Mouse (Mus musculus): ENCODE data around the gene Syk. TPM values are rescaled to one million over a fixed set of nuclear protein-coding genes. Genes with fewer than 3 reads are reported as not detected.

Gene Syk
- polyA plus RNA-seq, 1 experiment from 2014 or later, result 6.8 TPM

DNA sequence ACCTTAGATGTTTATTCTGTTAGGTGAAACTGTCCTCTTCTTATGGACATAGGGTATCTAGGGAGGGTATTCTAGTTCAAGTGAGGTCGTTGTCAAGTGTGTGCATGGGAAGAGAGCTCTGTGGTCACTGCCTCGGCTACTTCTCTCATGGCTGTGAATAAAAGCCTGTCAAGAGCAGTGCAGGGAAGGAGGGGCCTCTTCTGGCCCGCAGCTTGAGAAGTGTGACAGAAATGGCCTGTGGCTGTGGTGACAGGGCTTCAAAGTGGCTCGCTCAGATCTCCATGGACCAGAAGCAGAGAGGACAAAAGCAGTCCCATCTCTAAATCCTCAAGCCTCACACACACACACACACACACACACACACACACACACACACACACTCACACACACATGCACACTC, 5.0 kb upstream of the Syk start:
- peak overlapping the region; percentile 62; the same call in 1 of the 2 replicates for H3K27ac ChIP-seq (ENCODE audit: low read depth)
- ATAC-seq, result no peak
- 18% methylated on average over 4 of the region's 4 CpGs for WGBS (ENCODE audit: insufficient replicate concordance)

DNA sequence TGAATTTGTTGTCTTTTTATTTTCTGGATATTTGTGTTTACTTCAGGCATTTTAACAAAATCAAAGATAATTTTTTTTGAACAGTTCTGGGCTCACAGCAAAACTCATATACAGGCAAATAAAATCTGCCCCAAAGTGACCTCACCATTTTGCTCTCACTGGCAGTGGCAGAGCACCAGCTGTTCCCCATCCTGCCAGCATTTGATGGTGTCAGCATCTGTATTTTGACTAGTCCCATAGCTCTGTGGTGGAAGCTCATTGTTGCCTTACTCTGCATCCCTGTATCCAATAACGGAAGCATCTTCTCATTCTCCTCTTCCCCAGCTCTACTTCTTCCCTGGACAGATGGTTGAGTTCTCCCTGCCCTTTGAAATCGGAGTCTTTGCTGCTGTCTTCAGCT, 4.2 kb upstream of the Syk start:
- WGBS (ENCODE audit: insufficient replicate concordance), result 71% methylated on average over 2 of the region's 2 CpGs
- no peak for ATAC-seq

More for the DNA sequence above, 5.0 kb upstream of the Syk start:
- H3K9ac ChIP-seq (replicated peaks), result no peak overlapping the region
- H3K9me3 ChIP-seq (ENCODE audit: low read length), result no peaks in the 10 kb centered on the region
- peaks cover 5% of the 10 kb centered on the region; the same call in 1 of the 2 replicates for H3K27me3 ChIP-seq (ENCODE audit: insufficient read depth, low read length)
- DNase-seq, result no peak
- no peak overlapping the region for H3K4me3 ChIP-seq (ENCODE audit: low read depth, low read length)
- peaks cover 10% of the 10 kb centered on the region for H3K4me1 ChIP-seq (ENCODE audit: insufficient read depth)
- no peaks in the 10 kb centered on the region for H3K36me3 ChIP-seq (replicated peaks; ENCODE audit: insufficient read depth, low read length)
- H3K4me2 ChIP-seq (ENCODE audit: low read depth, low read length), result no peak overlapping the region
- TF ChIP-seq EP300 (IDR thresholded peaks at IDR 0.05; ENCODE audit: low read depth) (no peak), CTCF (IDR thresholded peaks at IDR 0.05; ENCODE audit: low read depth) (no peak)

GRCm38 (mm10) chr13:52582506-52582877, 481 bp upstream of the Syk start:
- TF ChIP-seq EP300 (IDR thresholded peaks at IDR 0.05; ENCODE audit: low read depth), result no peak
- no peak for TF ChIP-seq CTCF (IDR thresholded peaks at IDR 0.05; ENCODE audit: low read depth)
- H3K9me3 ChIP-seq (ENCODE audit: low read length), result no peaks in the 10 kb centered on the region
- H3K36me3 ChIP-seq (replicated peaks; ENCODE audit: insufficient read depth, low read length), result no peaks in the 10 kb centered on the region
- peak overlapping the region; percentile 76 for H3K4me2 ChIP-seq (ENCODE audit: low read depth, low read length)
- ATAC-seq, result peak; percentile 48
- peaks cover 7% of the 10 kb centered on the region for H3K4me1 ChIP-seq (ENCODE audit: insufficient read depth)
- H3K27ac ChIP-seq (ENCODE audit: low read depth), result peak overlapping the region; percentile 93
- H3K9ac ChIP-seq (replicated peaks), result peak overlapping the region; percentile 73
- peaks cover 6% of the 10 kb centered on the region; the same call in 1 of the 2 replicates for H3K27me3 ChIP-seq (ENCODE audit: insufficient read depth, low read length)
- DNase-seq, result peak; percentile 41
- peak overlapping the region; percentile 65 for H3K4me3 ChIP-seq (ENCODE audit: low read depth, low read length)
- WGBS (ENCODE audit: insufficient replicate concordance), result 12% methylated on average over 9 of the region's 9 CpGs

More for the DNA sequence above, 4.2 kb upstream of the Syk start:
- no peak overlapping the region for H3K4me3 ChIP-seq (ENCODE audit: low read depth, low read length)
- no peaks in the 10 kb centered on the region for H3K36me3 ChIP-seq (replicated peaks; ENCODE audit: insufficient read depth, low read length)
- H3K4me2 ChIP-seq (ENCODE audit: low read depth, low read length), result no peak overlapping the region
- no peak for TF ChIP-seq CTCF (IDR thresholded peaks at IDR 0.05; ENCODE audit: low read depth)
- TF ChIP-seq EP300 (IDR thresholded peaks at IDR 0.05; ENCODE audit: low read depth), result no peak
- peaks cover 6% of the 10 kb centered on the region; the same call in 1 of the 2 replicates for H3K27me3 ChIP-seq (ENCODE audit: insufficient read depth, low read length)
- DNase-seq, result no peak
- no peak overlapping the region for H3K27ac ChIP-seq (ENCODE audit: low read depth)
- no peak overlapping the region for H3K9ac ChIP-seq (replicated peaks)
- peaks cover 10% of the 10 kb centered on the region for H3K4me1 ChIP-seq (ENCODE audit: insufficient read depth)
- H3K9me3 ChIP-seq (ENCODE audit: low read length), result no peaks in the 10 kb centered on the region

DNA sequence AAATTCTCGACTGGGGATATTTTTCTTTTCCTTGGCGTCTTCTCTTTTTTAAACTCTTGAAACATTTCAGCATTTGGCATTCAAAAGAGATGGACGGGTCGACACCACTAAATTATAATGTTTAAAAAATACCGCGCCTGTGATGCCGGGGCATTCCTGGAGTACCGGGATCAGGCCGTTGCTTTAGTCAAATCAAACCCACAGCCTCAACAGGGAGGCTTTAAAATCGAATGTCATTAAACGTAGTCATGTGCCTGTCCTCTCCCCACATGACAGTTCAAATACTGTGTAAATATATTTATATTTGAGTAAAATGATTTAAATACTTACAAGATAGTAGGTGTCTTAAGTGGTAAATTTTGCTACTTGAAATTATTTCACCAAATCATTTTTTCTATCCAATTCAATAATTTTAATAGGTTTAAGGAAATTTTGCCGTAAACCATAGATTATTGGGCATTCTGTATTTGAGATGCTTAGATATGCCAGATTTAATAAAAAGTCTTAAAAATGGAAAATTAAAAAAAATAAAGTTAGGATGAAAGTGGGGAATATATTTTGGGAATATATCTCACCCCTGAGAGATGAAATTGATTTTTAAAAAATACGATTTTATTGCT, 1.1 kb downstream of the Syk start:
- no peaks in the 10 kb centered on the region for H3K9me3 ChIP-seq (ENCODE audit: low read length)
- TF ChIP-seq CTCF (IDR thresholded peaks at IDR 0.05; ENCODE audit: low read depth) (no peak), EP300 (IDR thresholded peaks at IDR 0.05; ENCODE audit: low read depth) (no peak)
- ATAC-seq, result no peak
- H3K4me3 ChIP-seq (ENCODE audit: low read depth, low read length), result peak overlapping the region; percentile 65
- DNase-seq, result no peak
- H3K27me3 ChIP-seq (ENCODE audit: insufficient read depth, low read length), result peaks cover 6% of the 10 kb centered on the region; the same call in 1 of the 2 replicates
- WGBS (ENCODE audit: insufficient replicate concordance), result 13% methylated on average over 13 of the region's 13 CpGs
- H3K4me2 ChIP-seq (ENCODE audit: low read depth, low read length), result peak overlapping the region; percentile 76
- H3K9ac ChIP-seq (replicated peaks), result peak overlapping the region; percentile 73
- peak overlapping the region; percentile 93 for H3K27ac ChIP-seq (ENCODE audit: low read depth)
- H3K36me3 ChIP-seq (replicated peaks; ENCODE audit: insufficient read depth, low read length), result no peaks in the 10 kb centered on the region
- H3K4me1 ChIP-seq (ENCODE audit: insufficient read depth), result peaks cover 4% of the 10 kb centered on the region; the same call in 1 of the 2 replicates

DNA sequence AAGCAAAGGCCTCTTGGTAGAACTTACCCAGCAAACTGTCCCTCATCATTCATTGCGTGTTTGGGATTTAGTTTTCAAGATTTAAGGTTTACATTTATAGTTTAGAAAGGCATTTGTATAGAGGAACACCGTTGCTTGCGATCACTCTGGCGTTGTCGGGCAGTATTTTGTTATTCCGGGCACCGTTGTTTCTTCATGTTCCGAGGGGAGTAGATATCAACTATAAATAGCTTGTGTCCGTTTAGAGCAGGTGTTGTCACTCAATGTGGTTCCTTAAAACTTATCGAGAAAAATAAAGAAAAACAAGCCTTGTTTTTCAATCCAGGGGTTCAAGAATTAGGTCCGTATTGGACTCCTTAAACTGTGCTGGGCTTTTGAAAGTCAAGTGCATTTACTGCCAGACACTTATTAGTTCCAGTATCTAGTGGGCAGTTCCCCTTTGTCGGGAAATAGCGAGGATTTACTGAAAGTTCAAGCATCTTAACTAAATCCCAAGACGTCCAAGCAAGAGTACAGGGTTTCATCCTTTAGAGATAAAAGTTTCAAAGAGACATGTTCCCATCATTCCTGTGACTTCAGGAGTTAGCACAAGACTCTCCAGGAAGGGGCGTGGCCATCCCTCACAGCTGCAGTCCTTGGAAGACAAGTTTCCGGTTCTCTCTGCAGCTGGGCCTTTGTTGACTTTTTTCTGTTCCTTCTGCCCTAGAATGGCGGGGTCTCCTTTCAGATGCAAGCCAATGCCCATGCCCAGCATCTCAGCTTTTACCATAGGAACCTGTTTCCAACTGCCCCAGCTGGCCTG, 1.9 kb downstream of the Syk start:
- DNase-seq (peak; percentile 58), ATAC-seq (peak; percentile 24; the same call in 1 of the 2 replicates)
- peak overlapping the region; percentile 53 for H3K9ac ChIP-seq (replicated peaks)
- peak overlapping the region; percentile 58 for H3K4me2 ChIP-seq (ENCODE audit: low read depth, low read length)
- no peaks in the 10 kb centered on the region for H3K9me3 ChIP-seq (ENCODE audit: low read length)
- H3K27ac ChIP-seq (ENCODE audit: low read depth), result peak overlapping the region; percentile 82
- peaks cover 6% of the 10 kb centered on the region; the same call in 1 of the 2 replicates for H3K27me3 ChIP-seq (ENCODE audit: insufficient read depth, low read length)
- peaks cover 4% of the 10 kb centered on the region; the same call in 1 of the 2 replicates for H3K4me1 ChIP-seq (ENCODE audit: insufficient read depth)
- 26% methylated on average over 17 of the region's 17 CpGs for WGBS (ENCODE audit: insufficient replicate concordance)
- peak overlapping the region; percentile 41 for H3K4me3 ChIP-seq (ENCODE audit: low read depth, low read length)
- no peaks in the 10 kb centered on the region for H3K36me3 ChIP-seq (replicated peaks; ENCODE audit: insufficient read depth, low read length)
- TF ChIP-seq EP300 (IDR thresholded peaks at IDR 0.05; ENCODE audit: low read depth) (0 out of 2 replicates have a peak, but pooled peaks have one; percentile 17), CTCF (IDR thresholded peaks at IDR 0.05; ENCODE audit: low read depth) (no peak)

- WGBS (ENCODE audit: insufficient replicate concordance), result 68% methylated on average over 4 of the region's 4 CpGs
- ATAC-seq, result no peak
- no peak overlapping the region for H3K4me2 ChIP-seq (ENCODE audit: low read depth, low read length)
Measured at GRCm38 (mm10) chr13:52587761-52588160, 4.8 kb downstream of the Syk start.

More at GRCm38 (mm10) chr13:52587761-52588160, 4.8 kb downstream of the Syk start:
- H3K4me3 ChIP-seq (ENCODE audit: low read depth, low read length), result no peak overlapping the region
- H3K36me3 ChIP-seq (replicated peaks; ENCODE audit: insufficient read depth, low read length), result no peaks in the 10 kb centered on the region
- TF ChIP-seq EP300 (IDR thresholded peaks at IDR 0.05; ENCODE audit: low read depth) (no peak), CTCF (IDR thresholded peaks at IDR 0.05; ENCODE audit: low read depth) (no peak)
- no peak for DNase-seq
- H3K27ac ChIP-seq (ENCODE audit: low read depth), result no peak overlapping the region
- no peaks in the 10 kb centered on the region for H3K9me3 ChIP-seq (ENCODE audit: low read length)
- peaks cover 4% of the 10 kb centered on the region; the same call in 1 of the 2 replicates for H3K4me1 ChIP-seq (ENCODE audit: insufficient read depth)
- peaks cover 3% of the 10 kb centered on the region; the same call in 1 of the 2 replicates for H3K27me3 ChIP-seq (ENCODE audit: insufficient read depth, low read length)
- no peak overlapping the region for H3K9ac ChIP-seq (replicated peaks)
